Mouse (Mus musculus) forebrain, embryonic 10.5 days (tissue): Measurements from ENCODE around the gene Cacna1d. TPM values are rescaled to one million over a fixed set of nuclear protein-coding genes. Genes with fewer than 3 reads are reported as not detected.

Experiments used
- DNase-seq: peaks from one replicate; pipeline ENCODE4 v3.0.0-alpha.2; 2017; ENCODE audit warnings: low spot score; ENCODE audit errors: extremely low spot score
- H3K27ac ChIP-seq: fragments of 300-500 bp; sonication (generic); 2 replicates; pipeline ENCODE4 v1.5.1; 2016; ENCODE audit warnings: mild to moderate bottlenecking
- H3K27me3 ChIP-seq: fragments of 300-500 bp; sonication (generic); 2 replicates; pipeline ENCODE4 v1.6.1; 2016; ENCODE audit warnings: mild to moderate bottlenecking; ENCODE audit not compliant: poor library complexity, severe bottlenecking
- H3K36me3 ChIP-seq: fragments of 300-500 bp; sonication (generic); replicated peaks from 2 replicates; pipeline ENCODE4 v1.6.1; 2016; ENCODE audit warnings: mild to moderate bottlenecking, moderate library complexity
- H3K4me1 ChIP-seq: fragments of 300-500 bp; sonication (generic); 2 replicates; pipeline ENCODE4 v1.6.1; 2016
- H3K4me3 ChIP-seq: fragments of 300-500 bp; sonication (generic); 2 replicates; pipeline ENCODE4 v1.5.1; 2016; ENCODE audit warnings: mild to moderate bottlenecking, moderate library complexity
- H3K9me3 ChIP-seq: fragments of 300-500 bp; sonication (generic); 2 replicates; pipeline ENCODE4 v1.6.1; 2016; ENCODE audit warnings: mild to moderate bottlenecking, moderate library complexity
- WGBS: fragments of 180-500 bp; shearing (Covaris S2); methylation state at CpG from one replicate; pipeline ENCODE4 v1.1.7; 2016; 5-methylcytosine and 5-hydroxymethylcytosine counted together
- polyA plus RNA-seq: library from polyadenylated mRNA; unstranded; fragments of >200 nt; fragmentation: Nextera tagmentation; extraction: Ambion mirVana; gene quantifications from 2 replicates; pipeline ENCODE4 v1.2.1, GENCODE M21; 2016

Cacna1d gene
- polyA plus RNA-seq, 1 experiment from 2014 or later: 1.3 TPM

DNA sequence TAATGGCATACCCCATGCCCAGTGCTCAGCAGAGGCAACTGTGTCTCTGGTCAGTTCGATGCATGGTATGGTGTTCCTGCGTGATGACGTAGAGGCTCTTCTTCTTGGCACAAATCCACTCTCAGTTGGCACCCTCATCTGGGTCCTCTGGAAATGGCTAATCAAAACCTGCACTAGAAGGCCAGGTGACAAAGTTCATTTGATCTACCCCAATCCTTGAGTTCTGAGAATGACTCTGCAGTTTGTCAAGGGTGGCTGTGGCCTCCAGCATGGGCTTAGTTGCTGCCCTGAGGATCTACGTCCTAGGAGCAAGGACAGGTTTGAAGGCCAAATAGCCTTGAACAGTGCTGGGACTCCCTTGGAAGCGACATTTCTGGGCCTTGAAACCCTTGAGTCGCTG, 472.4 kb downstream of the Cacna1d start:
- H3K27me3 ChIP-seq: no peaks in the 10 kb centered on the region
- no peak overlapping the region for H3K27ac ChIP-seq
- WGBS: 91% methylated on average over 6 of the region's 6 CpGs
- DNase-seq: no peak
- no peak overlapping the region for H3K4me3 ChIP-seq
- peaks cover 13% of the 10 kb centered on the region for H3K4me1 ChIP-seq
- no peaks in the 10 kb centered on the region for H3K36me3 ChIP-seq
- no peaks in the 10 kb centered on the region for H3K9me3 ChIP-seq

DNA sequence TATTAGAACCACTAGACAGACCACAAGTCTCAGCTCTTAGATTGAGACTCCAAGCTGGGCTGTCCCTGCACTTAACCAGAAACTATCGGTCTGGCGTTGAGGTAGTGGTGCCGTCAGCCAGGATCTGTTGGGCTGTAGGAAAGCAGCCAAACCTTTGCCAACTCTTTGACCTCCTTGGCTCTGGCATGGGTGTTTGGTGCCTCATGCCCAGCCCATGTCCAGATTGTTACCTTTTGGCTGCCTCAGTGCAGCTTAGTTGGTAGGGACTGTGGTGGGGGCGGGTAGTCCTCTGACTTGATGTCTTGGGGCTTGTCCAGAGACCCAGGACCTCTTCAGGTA, 472.8 kb downstream of the Cacna1d start:
- WGBS: 89% methylated on average over 4 of the region's 4 CpGs

DNA sequence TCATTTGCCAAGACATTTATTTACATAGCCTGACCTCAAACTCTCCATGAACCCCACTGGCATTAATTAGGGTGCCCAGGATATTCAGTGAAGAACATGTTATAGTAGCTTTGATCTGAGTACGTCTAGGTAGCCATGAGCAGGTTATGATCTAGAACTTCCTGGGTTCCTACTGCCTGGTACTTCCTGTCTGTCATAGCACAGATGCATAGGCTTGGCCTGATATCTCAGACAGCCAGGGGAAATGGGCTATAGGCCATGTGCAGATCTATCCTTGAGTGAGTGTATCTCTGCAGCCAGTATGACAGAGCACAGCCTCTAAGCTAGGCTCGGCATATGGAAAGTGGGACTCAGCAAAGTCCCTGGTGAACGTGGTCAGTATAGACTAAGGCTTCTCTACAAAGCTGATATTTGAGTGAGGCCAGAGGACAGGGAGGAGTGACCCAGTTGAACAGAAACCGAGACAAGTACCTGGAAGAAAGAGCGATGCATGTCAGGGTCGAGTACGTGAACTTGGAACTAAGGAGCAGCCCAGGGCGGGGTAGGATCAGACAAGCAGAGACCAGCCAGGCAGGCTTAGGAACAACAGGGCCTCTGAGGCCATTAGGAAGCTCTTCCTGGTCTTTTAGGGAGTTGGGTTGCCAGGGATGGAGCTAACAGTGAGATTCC, 473.3 kb downstream of the Cacna1d start:
- no peaks in the 10 kb centered on the region for H3K9me3 ChIP-seq
- peaks cover 13% of the 10 kb centered on the region for H3K4me1 ChIP-seq
- 92% methylated on average over 8 of the region's 8 CpGs for WGBS

More for the DNA sequence above, 472.8 kb downstream of the Cacna1d start:
- H3K27ac ChIP-seq: no peak overlapping the region
- peaks cover 13% of the 10 kb centered on the region for H3K4me1 ChIP-seq
- no peak overlapping the region for H3K4me3 ChIP-seq
- no peaks in the 10 kb centered on the region for H3K27me3 ChIP-seq
- H3K9me3 ChIP-seq: no peaks in the 10 kb centered on the region
- H3K36me3 ChIP-seq: no peaks in the 10 kb centered on the region
- no peak for DNase-seq

DNA sequence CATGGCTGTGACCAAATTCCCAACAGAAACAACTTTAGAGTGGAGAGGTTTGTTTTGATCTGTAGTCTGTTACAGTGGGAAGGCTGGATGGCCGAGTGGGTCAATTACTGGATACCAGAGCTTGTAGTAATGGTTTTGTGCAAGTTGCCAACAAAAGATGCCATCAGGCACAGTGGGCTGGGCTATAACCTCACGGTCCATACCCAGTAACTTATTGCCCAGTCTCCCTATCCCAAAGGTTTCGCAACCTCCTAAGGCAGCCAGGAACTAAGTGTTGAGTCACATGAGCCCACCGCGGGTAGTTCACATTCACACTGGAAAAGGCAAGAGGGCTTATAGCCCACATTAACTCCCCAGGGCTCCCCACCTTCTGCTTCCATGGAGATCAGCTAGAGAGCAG, 474.6 kb downstream of the Cacna1d start:
- DNase-seq: no peak
- Histone ChIP-seq H3K36me3 (no peaks in the 10 kb centered on the region), H3K27me3 (no peaks in the 10 kb centered on the region), H3K4me3 (no peak overlapping the region), H3K4me1 (peaks cover 13% of the 10 kb centered on the region), H3K27ac (no peak overlapping the region), H3K9me3 (no peaks in the 10 kb centered on the region)
- WGBS: 93% methylated on average over 5 of the region's 5 CpGs

More for the DNA sequence above, 473.3 kb downstream of the Cacna1d start:
- no peaks in the 10 kb centered on the region for H3K27me3 ChIP-seq
- DNase-seq: no peak
- H3K27ac ChIP-seq: no peak overlapping the region
- no peaks in the 10 kb centered on the region for H3K36me3 ChIP-seq
- H3K4me3 ChIP-seq: no peak overlapping the region

DNA sequence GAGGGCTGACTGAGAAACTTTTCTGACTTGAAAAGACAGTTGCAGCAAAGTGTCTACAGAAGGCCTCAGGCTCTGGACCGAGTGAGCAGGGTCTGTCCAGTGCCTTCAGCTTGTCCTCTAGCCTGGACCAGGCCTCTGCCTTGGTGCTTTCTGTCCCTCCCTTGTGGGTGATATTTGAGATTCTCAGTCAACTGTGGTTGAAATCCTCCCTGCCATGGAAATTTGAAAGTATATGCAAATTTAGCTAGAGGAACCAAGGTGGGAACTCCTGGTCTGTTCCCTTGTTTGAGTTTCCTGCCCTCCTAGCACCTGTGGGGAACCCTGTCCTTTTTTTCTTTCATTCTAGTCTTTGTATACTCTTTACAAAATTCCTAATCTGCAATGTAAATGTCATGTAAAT, 476.2 kb downstream of the Cacna1d start:
- WGBS: 72% methylated on average over 1 of the region's 1 CpGs
- no peak overlapping the region for H3K27ac ChIP-seq
- no peak overlapping the region for H3K4me3 ChIP-seq
- H3K9me3 ChIP-seq: no peaks in the 10 kb centered on the region
- no peaks in the 10 kb centered on the region for H3K36me3 ChIP-seq
- peaks cover 8% of the 10 kb centered on the region for H3K4me1 ChIP-seq
- H3K27me3 ChIP-seq: peaks cover 15% of the 10 kb centered on the region
- DNase-seq: no peak

DNA sequence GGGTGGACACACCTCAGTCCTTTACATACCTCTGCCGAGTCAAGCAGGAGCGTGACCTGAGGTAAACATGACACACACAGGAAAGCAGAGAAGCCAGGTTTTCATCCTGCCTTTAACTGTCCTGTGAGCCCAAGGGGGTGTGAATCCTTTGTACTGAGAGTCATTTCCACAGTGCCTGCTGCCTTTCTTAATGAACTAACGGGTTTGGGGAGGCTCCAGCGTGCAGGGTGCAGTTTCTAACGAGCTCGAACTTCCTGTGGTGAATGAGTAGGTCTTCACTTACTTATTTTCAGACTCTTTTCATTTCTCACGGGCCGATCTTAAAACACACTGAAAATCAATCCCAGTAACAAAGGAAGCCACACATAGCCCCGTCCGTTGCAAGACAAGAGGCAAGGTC, 476.8 kb downstream of the Cacna1d start:
- WGBS: 51% methylated on average over 10 of the region's 10 CpGs
- no peak for DNase-seq
- H3K27ac ChIP-seq: no peak overlapping the region
- peaks cover 20% of the 10 kb centered on the region for H3K27me3 ChIP-seq
- H3K4me1 ChIP-seq: peaks cover 7% of the 10 kb centered on the region
- no peaks in the 10 kb centered on the region for H3K9me3 ChIP-seq
- H3K4me3 ChIP-seq: no peak overlapping the region
- no peaks in the 10 kb centered on the region for H3K36me3 ChIP-seq

DNA sequence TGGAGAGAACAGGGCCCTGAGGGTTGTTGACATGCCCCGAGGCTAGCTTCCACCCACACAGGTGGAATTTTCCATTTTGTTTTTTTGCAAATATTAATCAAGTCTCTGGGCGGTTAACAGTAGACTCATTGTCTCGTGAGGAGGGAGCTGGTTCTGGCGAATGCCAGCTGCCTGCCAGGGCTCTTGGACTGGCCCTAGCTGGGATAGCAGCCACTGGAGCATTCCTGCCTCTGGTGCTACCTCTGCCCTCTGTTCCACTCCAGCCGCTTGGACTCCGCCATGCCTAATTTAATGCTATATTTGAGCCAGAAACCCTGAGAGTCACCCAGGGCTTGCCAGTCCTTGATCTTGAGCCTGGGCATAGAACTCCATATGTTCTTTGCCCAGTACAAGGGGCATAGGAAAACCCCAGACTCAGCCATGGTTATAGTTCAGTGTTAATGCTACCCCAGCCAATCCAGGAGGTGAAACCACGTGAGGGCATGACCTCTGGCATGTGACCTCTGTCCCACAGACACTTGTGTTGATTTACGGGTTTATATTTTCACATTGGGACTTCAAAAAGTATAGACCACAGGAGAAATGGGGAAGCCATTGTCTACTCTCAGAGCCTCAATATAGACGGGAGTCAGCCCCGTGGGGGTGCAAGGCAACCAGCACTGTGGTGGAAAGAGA, 479.2 kb downstream of the Cacna1d start:
- 89% methylated on average over 10 of the region's 10 CpGs for WGBS
- H3K27ac ChIP-seq: no peak overlapping the region
- H3K36me3 ChIP-seq: no peaks in the 10 kb centered on the region
- H3K4me1 ChIP-seq: peaks cover 17% of the 10 kb centered on the region
- no peak for DNase-seq
- peaks cover 45% of the 10 kb centered on the region for H3K27me3 ChIP-seq
- no peaks in the 10 kb centered on the region for H3K9me3 ChIP-seq
- no peak overlapping the region for H3K4me3 ChIP-seq

DNA sequence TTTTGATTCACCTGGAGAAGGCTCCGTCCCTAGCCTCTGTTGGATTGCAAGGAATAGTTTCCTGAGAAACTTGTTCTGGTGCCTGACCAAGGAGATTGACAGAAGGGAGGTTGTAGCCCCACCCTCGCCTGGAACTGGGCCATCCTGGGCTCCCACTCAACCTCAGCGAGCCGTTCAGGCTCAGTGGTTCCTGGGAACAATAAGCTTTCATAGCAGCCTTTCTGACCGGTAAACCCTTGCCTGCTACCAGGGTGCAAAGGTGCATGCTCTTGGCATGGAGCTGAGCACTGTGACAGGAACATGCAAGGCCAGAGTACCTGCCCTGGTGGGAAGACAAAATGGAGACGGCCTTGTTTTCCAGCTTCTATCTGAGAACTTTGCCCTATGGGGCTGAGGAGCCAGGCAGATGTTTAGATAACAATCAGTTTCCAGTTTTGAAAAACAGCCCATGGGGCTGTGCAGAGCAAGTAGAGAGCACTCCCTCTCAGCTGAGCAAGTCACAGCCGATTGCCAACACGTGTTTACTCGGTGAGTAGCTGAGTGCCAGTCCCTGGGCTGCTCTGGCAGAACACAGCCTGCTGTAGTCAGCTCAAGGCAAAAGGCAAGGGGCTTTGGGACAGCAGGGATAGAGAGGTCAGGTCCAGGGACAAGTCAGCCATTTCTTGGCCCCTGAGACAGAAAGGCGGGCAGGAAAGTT, 481.2 kb downstream of the Cacna1d start:
- WGBS: 82% methylated on average over 10 of the region's 10 CpGs
- Histone ChIP-seq H3K27me3 (peaks cover 51% of the 10 kb centered on the region), H3K27ac (no peak overlapping the region), H3K4me1 (peaks cover 17% of the 10 kb centered on the region), H3K4me3 (no peak overlapping the region), H3K36me3 (no peaks in the 10 kb centered on the region), H3K9me3 (no peaks in the 10 kb centered on the region)
- DNase-seq: no peak

DNA sequence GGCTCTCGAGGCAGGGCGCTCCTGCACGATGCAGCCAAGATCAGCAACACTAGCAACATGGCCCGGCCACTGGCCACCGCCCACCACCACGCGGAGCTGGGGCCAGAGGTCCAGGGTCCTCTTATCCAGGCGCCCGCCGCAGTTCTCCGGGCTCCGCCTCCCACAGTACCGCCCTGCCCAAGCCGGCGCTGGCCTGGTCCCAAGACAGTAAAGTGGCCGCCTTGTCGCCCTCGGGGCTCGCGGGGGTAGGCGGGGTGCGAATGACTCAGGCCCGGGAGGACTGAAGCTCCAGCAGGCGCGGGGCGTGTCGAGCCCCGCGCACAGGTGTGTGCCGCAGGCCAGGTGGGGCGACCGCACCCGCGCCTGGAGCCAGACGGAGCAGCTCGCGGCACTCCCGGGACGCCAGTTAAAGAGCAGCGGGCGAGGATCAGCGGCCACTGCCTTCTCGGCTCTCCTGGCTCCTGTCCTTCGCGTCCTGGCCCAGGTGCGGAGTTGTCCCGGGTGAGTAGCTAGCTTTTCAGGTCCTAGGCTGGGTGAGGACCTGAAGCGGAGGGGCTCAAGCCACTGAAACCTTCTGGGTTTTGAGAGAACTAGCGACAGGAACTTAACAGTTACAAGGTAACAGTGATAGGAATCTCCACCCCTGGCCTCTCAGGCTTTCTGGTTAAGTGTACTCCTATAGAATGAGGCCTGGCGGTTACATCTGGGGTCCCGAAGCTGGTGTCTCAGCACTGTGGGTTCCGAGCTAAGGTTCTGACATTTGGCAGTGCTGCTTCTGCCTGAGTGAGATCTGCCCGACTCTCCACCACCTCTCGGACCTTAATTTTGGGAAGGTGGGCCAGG, 482.3 kb downstream of the Cacna1d start, which contains the start of the genes Il17rb and Chdh:
Il17rb (minus strand) TSS at position 164 of the 843 bp plus-strand sequence.
Chdh (plus strand) TSS at position 291 of the 843 bp plus-strand sequence.
- 9% methylated on average over 54 of the region's 54 CpGs for WGBS
- peaks cover 9% of the 10 kb centered on the region for H3K4me1 ChIP-seq
- DNase-seq: peak; percentile 36
- H3K36me3 ChIP-seq: no peaks in the 10 kb centered on the region
- H3K27ac ChIP-seq: peak within 1 kb of the TSS; percentile 9; the same call in 1 of the 2 replicates
- peak within 1 kb of the TSS; percentile 57 for H3K4me3 ChIP-seq
- no peaks in the 10 kb centered on the region for H3K9me3 ChIP-seq
- peaks cover 51% of the 10 kb centered on the region for H3K27me3 ChIP-seq

DNA sequence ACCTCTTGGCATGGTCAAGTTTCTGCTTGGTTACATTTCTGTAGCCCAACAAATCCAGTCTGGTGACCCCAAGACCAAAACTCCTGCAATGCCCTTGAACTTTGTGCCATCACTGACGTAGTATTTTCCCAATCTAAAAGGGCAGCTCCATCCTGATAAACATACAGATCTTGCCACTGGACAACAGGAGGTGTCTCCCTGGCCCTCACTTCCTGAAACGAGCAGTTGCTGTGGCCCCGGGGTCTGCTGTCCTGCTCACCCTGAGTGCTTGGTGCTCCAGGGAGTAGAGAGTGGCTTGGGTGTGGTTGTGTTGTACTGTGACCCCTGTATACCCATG, 491.8 kb downstream of the Cacna1d start:
- Histone ChIP-seq H3K9me3 (no peaks in the 10 kb centered on the region), H3K4me1 (no peaks in the 10 kb centered on the region), H3K36me3 (peaks cover 41% of the 10 kb centered on the region), H3K4me3 (no peak overlapping the region), H3K27me3 (no peaks in the 10 kb centered on the region), H3K27ac (no peak overlapping the region)
- WGBS: 86% methylated on average over 3 of the region's 3 CpGs
- no peak for DNase-seq

DNA sequence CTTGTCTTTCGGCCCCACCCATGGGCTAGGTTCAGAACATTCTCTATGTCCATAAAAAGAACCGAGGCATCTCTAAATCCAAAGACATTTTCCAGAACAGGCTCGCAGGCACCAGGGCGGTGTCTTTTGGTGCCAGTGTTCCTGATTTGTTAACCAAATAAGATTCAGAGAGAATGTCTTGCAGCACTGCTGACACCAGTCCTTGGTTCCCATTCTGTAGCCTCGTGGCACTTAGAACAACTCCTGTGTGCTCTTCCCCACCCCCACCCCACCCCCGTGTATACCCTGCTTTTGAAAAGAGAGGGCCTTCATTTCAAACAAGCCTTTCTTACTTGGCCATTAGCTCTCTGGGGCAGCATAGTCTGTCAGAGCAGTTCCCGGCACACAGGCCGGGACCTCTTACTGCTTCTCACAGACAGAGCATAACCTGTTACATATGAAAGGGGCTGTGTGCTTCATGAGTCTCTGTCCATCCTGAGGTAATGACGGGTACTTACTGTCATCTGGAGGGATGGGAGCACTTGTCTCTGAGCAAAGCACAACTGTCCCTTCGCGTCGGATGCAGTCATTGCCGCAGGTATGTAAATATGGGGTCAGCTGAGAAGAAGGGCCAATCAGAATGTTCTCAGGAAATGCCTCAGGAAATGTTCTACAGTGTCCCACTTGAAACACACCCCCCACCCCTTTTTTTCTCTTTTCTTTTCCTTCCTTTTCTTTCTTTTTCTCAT, 492.3 kb downstream of the Cacna1d start:
- WGBS: 85% methylated on average over 13 of the region's 13 CpGs
- no peak overlapping the region for H3K27ac ChIP-seq
- H3K4me1 ChIP-seq: no peaks in the 10 kb centered on the region
- DNase-seq: no peak
- H3K4me3 ChIP-seq: no peak overlapping the region
- H3K36me3 ChIP-seq: peaks cover 46% of the 10 kb centered on the region
- no peaks in the 10 kb centered on the region for H3K9me3 ChIP-seq
- no peaks in the 10 kb centered on the region for H3K27me3 ChIP-seq

DNA sequence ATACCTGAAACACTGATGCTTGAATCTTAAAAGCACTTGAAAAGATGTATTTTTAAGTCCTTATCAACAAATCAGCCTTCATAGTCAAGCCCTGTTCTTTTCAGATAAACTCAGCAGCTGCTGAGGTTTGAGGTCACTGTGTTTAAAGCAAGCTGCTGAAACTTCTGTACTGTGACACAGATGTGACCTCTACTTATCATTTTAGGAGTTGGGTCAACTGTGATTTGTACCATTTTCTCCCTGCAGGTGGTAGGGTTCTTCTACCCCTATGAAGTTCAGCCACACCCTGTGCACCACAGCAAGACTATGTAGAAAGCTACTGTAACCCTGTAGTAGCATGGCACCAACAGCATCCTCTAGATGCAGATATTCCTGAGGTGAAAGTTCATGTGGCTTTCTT, 493.9 kb downstream of the Cacna1d start:
- no peak overlapping the region for H3K4me3 ChIP-seq
- no peaks in the 10 kb centered on the region for H3K9me3 ChIP-seq
- no peak overlapping the region for H3K27ac ChIP-seq
- DNase-seq: no peak
- no peaks in the 10 kb centered on the region for H3K4me1 ChIP-seq
- H3K36me3 ChIP-seq: peaks cover 62% of the 10 kb centered on the region
- H3K27me3 ChIP-seq: no peaks in the 10 kb centered on the region
